Mouse (Mus musculus) activated CD4-positive, CD25-positive, alpha-beta regulatory T cell (primary cell): ENCODE results near the gene Bcl2l2. TPM values are rescaled to one million over a fixed set of nuclear protein-coding genes. Genes with fewer than 3 reads are reported as not detected.

Experiments
- polyA plus RNA-seq, 2 experiments: library from polyadenylated mRNA; unstranded; fragments of 100-300 nt; shearing (Covaris generic); gene quantifications; one replicate each; pipeline ENCODE4 v1.2.1; 2017

The Bcl2l2 gene
- polyA plus RNA-seq = under 1 TPM; 0.20 to 0.21 TPM

DNA sequence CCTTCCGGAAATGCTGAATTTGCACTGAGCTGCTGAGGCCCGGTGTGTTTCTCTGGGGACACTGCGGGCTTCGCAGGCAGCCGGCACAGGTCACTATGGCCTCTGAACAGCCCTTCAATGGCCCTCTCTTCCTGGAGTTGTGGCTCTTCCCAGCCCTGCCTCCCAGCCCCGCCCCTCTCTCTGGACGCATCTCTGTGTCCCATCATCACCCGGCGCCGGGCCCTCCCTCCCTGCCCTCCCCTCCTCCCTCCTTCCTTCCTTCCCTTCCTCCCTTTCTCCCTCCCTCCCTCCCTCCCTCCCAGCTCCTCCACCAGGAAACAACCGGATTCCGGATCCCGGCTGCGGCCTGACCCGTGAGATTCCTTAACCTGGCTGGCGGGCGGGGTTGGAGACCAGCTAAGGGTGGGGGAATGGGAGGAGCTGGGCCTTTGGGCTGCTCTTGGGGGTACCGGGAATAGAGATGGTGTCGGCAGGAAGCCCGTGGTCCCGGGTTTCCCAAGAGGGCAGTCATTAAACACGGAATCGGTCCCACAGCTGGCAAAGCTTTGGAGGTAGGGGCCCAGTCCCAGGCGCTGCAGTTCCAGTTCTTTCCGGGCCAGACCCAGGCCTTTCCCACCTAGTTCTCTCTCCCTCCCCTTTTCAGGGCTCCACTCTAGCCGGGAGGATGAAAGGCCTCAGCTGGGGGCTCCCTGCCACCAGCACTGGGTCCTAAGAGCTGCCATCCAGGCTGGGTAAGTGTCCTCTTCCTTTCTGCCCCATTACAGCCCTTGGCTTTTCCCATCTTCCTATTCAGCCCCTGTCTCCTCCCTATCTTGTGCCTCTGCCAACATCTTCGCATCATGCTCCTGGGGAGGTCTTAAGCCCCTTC lies at the start of gene Bcl2l2, which contains the start of gene Gm20521:
Bcl2l2 (plus strand) TSS at position 224 of the 868 bp plus-strand sequence.
Gm20521 (plus strand) TSS at position 288 of the 868 bp plus-strand sequence.

DNA sequence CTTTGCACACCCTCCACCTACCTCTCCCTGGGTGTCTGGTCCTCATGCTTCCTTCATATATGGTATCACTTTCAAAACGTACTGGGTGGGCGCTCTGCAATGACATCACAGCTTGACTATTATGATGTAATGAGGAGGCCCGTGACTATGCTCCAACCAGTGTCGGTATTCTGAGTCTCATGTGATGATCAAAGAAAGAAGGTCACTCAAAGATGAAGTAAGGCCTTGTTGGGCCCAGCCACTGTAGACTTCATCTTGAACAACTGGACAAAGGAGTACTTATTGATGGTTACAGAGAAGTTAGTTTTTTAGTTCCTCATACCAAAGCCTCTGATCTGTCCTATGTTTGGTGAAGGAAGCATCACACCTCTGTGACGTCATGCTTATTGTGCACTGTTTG lies 12.3 kb upstream of the Bcl2l2 start, which contains the start of gene Homez:
Homez (minus strand) TSS at position 101 of the 400 bp plus-strand sequence.

DNA sequence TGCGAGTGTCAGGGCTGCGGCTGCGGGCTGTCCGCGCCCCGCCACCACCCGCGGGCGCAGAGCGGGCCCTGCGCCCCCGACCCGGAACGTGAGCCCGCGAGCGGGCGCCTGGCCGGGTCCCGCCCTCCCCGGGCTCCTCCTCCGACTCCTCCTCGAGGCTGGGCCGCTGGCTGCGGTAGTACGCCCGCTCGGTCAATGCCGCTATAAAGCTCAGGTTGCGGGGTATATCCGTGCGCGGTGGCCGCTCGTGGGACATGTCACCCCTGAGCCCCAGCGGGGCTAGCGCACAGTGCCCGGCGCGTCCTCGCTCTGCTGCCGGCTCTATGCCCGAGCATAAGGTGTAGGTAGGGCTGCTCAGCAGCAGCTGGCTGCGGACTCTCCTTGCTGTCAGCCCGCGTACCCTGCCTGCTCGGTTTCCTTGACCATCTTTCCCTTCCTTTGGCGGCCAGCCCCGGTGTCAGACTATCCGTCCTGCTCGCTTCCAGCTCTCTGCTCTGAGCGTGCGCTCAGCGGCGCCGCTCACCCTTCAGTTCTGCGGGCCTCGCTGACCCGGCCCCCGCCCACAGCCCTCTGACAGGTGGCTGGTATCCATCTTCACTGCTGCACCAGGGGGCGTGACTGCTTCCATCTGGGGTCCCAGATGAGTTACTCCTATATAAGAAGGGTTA lies 6.0 kb upstream of the Bcl2l2 start, which contains the start of gene Ppp1r3e:
Ppp1r3e (minus strand) TSS at position 503 of the 668 bp plus-strand sequence.

DNA sequence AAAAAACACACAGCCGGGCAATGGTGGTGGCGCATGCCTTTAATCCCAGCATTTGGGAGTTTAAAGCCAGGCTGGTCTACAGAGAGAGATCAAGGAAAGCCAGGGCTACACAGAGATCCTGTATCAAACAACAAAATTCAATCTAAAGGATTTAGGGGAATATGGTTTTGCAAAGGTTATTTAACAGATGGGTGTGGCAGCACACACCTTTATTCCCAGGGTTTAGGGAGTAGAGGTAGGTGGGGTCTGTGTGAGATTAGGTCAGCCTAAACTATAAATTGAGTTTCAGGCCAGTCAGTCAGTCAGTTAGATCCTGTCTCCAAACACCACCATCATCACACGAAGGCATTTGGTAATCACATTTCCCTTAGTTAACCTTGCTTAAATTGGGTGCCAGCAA lies 9.0 kb downstream of the Bcl2l2 start, which contains the start of gene Pabpn1:
Pabpn1 (plus strand) TSS at position 301 of the 400 bp plus-strand sequence.

DNA sequence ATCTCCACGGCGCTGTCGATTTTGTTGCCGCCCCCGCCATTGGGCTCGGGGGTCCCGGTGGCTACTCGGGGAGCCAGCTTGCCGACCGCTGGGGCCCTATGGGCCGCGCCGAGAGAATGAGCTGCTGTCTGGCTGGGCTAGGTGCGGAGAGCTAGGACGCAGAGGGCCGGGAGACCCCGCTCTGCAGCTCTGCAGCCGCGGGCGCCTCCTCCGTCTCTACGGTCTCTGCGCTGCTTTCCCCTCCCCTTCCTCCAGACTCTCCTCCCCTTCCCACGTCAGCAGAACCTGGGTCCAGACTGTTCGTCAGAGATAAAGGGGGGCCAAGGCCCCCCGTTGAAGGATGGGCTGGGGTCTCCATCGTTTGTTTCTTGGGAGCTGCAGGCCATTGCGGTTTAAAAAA lies 29.7 kb downstream of the Bcl2l2 start, which contains the start of gene Slc22a17:
Slc22a17 (minus strand) TSS at position 247 of the 400 bp plus-strand sequence.

DNA sequence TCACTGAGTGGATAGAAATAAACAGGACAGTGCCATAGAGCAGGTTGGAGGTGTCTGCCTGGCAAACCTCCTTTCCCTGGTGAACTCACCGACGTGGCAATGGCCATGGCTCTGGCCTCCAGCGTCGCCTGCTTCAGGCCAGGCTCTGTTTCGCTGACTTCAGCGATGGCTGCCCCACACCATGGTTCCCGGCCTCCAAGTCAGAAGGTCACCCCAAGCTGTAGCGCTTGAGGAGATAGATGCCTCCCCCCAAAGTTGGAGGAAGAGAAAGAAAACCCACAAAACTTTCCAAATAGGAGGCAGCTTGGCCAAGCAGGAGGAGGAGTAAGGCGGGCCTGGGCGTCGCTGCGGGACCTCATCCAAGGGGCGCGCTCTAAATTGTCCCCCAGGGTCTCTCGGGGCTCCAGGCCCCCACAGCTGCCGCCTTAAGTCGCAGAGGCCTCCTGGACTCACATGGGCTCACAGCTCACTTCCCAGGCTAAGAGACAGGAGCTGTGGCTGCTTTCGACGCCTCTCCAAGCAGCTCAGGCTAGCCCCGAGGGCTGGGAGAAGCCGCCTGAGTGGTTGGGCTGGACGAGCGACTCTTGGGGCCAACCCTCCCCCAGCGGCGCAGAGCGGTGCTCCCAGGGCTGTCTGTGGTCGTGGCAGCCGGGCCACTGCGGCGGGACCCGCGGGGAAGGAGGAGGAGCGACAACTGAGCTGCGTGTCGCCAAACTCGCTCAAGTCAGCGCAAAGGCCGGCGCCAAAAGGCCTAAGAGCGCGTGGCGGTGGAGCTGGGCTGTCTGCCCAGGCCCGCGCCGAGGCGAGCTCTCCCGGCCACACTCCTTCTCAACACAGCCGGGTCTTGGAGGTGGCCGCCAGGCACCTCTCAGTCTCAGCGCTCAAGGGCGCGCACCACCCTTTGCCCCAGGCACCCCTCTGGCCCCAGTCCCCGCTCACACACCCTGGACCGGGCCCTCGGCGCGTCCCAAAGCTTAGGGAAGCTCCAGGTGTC lies 42.5 kb downstream of the Bcl2l2 start, which contains the start of gene Efs:
Efs (minus strand) TSS at position 778 of the 994 bp plus-strand sequence.

DNA sequence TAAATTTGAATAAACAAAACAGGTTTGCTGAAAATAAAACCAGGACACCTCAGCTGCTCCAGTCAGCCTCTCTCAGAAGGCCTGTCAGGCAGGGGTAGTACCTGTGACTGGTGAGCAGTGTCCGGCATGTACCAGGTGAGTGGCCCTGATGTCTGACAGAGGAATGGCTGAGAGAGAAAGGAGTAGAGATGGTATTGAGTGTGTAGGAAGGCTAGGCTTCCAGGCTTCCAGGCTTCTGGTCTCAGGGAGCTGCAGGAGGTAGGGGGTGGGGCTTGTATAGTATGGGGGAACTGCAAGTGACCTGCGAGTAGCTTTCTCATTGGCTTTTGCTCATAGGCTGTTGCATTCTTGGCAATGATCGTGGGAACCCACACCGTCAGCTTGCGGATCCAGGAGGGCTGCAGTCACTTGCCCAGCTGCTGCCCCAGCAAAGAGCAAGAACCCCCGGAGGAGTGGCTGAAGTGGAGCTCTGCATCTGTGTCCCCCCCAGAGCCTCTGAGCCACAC lies 49.5 kb downstream of the Bcl2l2 start, which contains the start of gene Il25:
Il25 (plus strand) TSS at position 51 of the 506 bp plus-strand sequence.

DNA sequence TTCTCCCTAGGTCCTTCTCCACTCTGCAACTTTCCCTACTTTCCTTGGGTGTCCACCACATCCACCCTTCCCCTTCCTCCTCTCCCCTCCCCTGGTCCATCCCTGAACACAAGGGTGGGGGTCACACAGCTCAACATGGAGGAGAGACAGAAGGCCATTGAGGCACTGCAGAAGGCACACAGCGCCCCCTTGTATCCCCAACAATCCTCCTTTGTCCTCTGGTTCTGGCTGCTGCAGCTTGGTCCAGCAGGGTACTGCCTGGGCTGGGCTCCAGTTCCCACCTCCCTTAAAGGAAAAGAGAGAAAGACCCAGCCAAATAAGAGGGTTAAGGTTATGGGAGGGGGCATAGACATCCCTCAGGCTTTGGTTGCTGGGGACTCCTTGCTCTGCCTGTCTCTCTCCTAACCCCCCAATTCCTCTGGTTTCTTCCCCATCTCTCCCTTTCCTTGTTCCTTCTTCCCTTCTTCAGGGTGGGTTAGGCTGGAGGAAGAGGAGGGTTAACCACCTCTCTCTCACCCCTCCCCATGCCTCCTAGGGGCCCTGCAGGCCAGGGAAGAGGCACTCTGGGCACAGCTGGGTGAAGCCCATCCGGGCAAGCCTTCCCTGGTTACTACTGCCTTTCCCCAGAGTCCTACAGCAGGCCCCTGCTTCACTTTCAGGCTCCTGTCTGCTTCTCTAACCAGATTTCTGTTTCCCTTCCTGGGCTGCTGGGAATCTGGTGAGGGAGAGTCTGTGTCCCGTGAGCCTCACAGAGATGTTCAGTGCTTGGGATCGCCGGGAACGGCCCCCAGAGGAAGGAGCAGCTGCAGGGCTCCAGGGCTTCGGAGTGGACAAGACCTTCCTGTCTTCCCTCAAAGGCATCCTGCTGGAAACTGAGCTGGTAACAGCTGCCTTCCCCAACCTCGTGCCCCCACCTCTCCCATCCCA lies 53.0 kb downstream of the Bcl2l2 start, which contains the start of gene Cmtm5:
Cmtm5 (plus strand) TSS at position 358 of the 927 bp plus-strand sequence.

Other genes starting within 250 kb of the Bcl2l2 start
- gene Gm17606, start 242.4 kb upstream of the Bcl2l2 start, polyA plus RNA-seq = not detected
- gene Cdh24, start 242.0 kb upstream of the Bcl2l2 start, polyA plus RNA-seq = 1 to 10 TPM; 1.4 to 4.0 TPM
- 10 to 100 TPM; 78.0 to 83.7 TPM for gene 1700123O20Rik, start 197.2 kb upstream of the Bcl2l2 start, polyA plus RNA-seq
- 100 to 1,000 TPM in 1 of 2 experiments, 10 to 100 TPM in 1; 92.0 to 116 TPM for gene Acin1, start 196.4 kb upstream of the Bcl2l2 start, polyA plus RNA-seq
- gene Gm29776, start 184.5 kb upstream of the Bcl2l2 start, polyA plus RNA-seq = under 1 TPM; 0.08 to 0.17 TPM
- gene Cebpe, start 171.2 kb upstream of the Bcl2l2 start, polyA plus RNA-seq = under 1 TPM in 1 of 2 experiments, not detected in 1; 0.79 TPM
- under 1 TPM; 0.27 to 0.98 TPM for gene Slc7a8, start 101.4 kb upstream of the Bcl2l2 start, polyA plus RNA-seq
- gene Rnf212b, start 69.2 kb upstream of the Bcl2l2 start, polyA plus RNA-seq = under 1 TPM in 1 of 2 experiments, not detected in 1; 0.28 TPM
- 10 to 100 TPM; 14.3 to 15.8 TPM for gene Homez, start 12.4 kb upstream of the Bcl2l2 start, polyA plus RNA-seq
- 1 to 10 TPM in 1 of 2 experiments, under 1 TPM in 1; 0.54 to 1.5 TPM for gene Ppp1r3e, start 5.8 kb upstream of the Bcl2l2 start, polyA plus RNA-seq
- under 1 TPM in 1 of 2 experiments, not detected in 1; 0.30 TPM for gene Gm20521, start 64 bp downstream of the Bcl2l2 start, polyA plus RNA-seq
- gene Pabpn1, start 9.1 kb downstream of the Bcl2l2 start, polyA plus RNA-seq = 100 to 1,000 TPM; 180 to 240 TPM
- 1 to 10 TPM; 3.1 to 7.2 TPM for gene Slc22a17, start 29.8 kb downstream of the Bcl2l2 start, polyA plus RNA-seq
- not detected for gene Efs, start 42.7 kb downstream of the Bcl2l2 start, polyA plus RNA-seq
- gene Il25, start 49.3 kb downstream of the Bcl2l2 start, polyA plus RNA-seq = not detected
- under 1 TPM in 1 of 2 experiments, not detected in 1; 0.43 TPM for gene Cmtm5, start 52.9 kb downstream of the Bcl2l2 start, polyA plus RNA-seq
- gene Myh6, start 83.5 kb downstream of the Bcl2l2 start, polyA plus RNA-seq = under 1 TPM in 1 of 2 experiments, not detected in 1; 0.05 TPM
- gene Gm17428, start 93.6 kb downstream of the Bcl2l2 start, polyA plus RNA-seq = not detected
- under 1 TPM in 1 of 2 experiments, not detected in 1; 0.11 TPM for gene Myh7, start 111.2 kb downstream of the Bcl2l2 start, polyA plus RNA-seq
- 100 to 1,000 TPM; 108 to 134 TPM for gene Ngdn, start 132.1 kb downstream of the Bcl2l2 start, polyA plus RNA-seq
- gene Zfhx2, start 208.9 kb downstream of the Bcl2l2 start, polyA plus RNA-seq = 1 to 10 TPM; 4.6 to 6.7 TPM
- 10 to 100 TPM in 1 of 2 experiments, 1 to 10 TPM in 1; 7.3 to 14.3 TPM for gene Thtpa, start 211.4 kb downstream of the Bcl2l2 start, polyA plus RNA-seq
- 100 to 1,000 TPM; 102 to 150 TPM for gene Ap1g2, start 223.2 kb downstream of the Bcl2l2 start, polyA plus RNA-seq
- under 1 TPM in 1 of 2 experiments, not detected in 1; 0.32 TPM for gene Jph4, start 233.6 kb downstream of the Bcl2l2 start, polyA plus RNA-seq